Mouse (Mus musculus): Measurements from ENCODE around the gene Hhat. TPM values are rescaled to one million over a fixed set of nuclear protein-coding genes. Genes with fewer than 3 reads are reported as not detected.

The Hhat gene
- total RNA-seq (2014; fragmentation: Nextera tagmentation) (1.8 and 8.0 TPM in 2 replicates), total RNA-seq (2017) (0.80 and 1.1 TPM in 2 replicates)

GRCm38 (mm10) chr1:192770495-192771331 lies at the start of gene Hhat:
TSS of gene Hhat (minus strand) at chr1:192771223.
- ATAC-seq (replicated peaks; ENCODE audit: low FRiP score, low TSS enrichment, poor library complexity, severe bottlenecking), result peak; percentile 73

DNA sequence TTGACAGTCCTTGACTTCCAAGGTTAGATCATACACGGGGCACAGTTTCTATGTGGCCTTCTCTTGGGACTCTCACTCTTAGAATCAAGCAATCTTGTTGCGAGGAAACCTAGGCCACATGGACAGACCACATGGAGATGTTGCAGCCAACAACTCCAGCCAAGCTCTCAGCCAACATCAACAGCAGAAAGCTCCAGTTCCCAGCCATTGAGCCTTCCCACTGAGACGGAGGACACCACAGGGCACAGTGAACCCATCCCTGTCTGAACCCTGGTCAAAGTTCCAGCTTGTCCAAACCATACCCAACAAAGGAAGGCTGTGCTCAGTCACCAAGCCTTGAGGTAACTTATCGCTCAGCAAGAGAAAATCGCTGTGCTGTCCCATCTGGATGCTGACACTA lies 47.3 kb upstream of the Hhat start:
- ATAC-seq (replicated peaks; ENCODE audit: low FRiP score, low TSS enrichment, poor library complexity, severe bottlenecking), result no peak

DNA sequence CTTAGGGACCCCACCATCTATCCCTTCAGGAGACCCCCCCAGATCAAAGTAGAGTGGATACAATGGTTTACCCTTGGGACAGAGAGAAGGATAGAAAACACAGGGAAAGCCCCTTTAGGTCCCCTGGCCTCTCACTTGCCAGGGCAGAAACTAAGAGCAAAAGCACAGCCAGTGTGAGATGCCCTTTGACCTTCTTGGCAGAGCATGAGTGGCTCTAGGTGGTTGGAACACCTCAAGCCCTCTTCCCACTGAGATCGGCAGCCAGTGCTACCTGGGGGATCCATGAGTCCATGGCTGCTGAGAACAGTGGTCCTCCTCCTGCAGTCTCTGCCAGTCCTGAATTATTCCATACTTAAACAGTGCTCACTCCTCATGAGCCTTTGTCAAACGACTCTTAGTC lies 44.8 kb upstream of the Hhat start:
- ATAC-seq (replicated peaks; ENCODE audit: low FRiP score, low TSS enrichment, poor library complexity, severe bottlenecking), result no peak

DNA sequence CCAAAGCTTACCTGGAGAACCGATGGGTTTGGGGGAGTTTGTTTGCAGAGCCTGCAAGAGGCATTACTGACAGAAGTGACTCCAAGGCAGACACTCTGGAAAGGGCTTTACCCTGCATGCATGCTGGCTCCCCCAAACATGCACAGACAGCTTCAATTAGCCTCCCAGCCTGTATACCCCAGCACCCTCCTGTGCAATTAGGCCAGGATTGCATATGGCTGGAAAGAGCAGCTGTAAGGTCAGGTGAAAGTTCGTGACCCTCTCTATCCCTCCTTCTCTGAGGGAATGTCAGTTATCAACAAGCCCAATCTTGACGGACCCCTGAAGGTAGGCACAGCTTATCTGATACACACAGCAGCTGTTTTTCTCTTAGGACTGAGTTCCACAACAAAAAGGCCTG lies 43.7 kb upstream of the Hhat start:
- no peak for ATAC-seq (replicated peaks; ENCODE audit: low FRiP score, low TSS enrichment, poor library complexity, severe bottlenecking)

DNA sequence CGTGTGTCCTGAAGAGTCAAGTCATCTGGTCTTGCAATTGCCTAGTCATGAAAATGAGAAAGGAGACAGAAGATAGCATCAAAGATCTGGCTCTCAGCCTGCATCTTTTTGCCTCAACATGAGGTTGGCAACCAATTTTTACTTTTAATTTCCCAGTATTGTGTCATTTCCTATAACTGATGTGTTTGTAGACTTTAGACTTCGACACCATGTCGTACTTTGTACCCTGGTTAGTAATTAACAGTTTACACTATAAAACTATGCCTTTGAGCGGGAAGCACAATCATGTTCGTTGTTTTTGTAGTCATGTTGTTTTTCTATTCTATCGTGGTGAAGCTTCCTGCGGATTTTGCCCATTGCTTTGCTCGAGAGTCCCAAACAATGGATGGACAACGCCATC lies 41.7 kb upstream of the Hhat start:
- ATAC-seq (replicated peaks; ENCODE audit: low FRiP score, low TSS enrichment, poor library complexity, severe bottlenecking), result no peak

DNA sequence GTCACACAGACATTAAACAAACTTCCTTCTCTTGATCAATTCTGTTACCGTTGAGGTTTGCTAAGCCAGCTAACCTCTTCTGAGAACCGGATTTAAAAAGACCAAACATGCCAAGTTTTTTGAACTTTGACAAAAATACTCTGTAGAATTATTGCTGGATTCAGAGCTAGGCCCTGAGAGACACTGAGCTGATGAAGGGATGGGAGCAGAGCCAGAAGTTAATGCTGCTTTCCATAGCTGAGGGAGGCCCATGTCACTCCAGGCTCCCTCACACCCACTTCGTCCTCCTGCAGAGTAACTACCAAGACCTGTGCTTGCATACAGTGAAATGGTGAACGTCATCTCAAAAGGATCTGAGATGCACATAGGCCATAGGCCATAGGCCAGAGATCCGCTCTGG lies 41.3 kb upstream of the Hhat start:
- no peak for ATAC-seq (replicated peaks; ENCODE audit: low FRiP score, low TSS enrichment, poor library complexity, severe bottlenecking)

DNA sequence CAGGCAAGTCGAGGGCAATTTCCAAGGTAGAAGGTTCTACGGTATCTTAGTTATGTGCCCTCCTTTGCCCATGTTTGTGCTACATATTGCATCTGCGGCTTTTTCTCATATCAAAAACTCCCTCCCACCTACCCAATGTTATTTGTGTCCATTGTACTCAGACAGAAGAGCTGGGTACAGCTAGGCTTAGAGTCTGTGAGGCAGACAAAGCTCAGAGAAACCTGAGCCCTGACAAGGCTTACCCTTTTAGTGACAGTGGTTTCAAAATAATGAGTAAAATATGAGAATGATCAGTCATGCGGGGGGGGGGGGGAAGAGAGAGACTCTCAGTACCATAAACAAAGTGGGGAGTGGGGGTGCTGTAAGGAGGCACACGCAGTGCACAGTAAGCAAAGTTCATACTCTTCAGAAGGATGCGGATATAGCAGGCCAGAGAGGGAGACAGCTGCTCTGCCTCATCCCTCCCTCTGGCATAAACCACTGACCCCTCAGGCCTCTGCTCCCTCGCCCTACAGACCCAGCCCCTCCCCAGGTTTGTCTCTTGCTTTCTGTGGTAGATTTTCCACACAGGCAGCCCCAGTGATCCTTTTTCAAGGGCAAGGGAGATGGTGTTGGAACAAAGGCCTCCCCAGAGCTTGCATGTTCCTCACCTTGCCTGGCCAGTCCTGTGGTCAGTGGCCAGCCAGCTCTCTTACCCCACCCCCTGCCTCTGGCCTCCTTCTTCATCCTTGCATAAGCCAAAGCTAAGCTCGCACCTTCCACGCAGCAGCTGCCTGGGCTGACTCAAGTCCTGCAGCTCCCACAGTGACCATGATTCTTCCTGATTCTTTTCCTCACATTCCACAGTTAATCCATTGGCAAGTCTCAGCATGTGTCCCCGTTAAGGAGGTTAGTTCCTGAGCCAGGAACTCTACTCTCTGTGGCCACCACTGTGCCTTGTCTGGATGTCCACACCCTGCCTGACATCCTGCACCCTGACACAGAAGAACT lies 35.4 kb upstream of the Hhat start:
- ATAC-seq (replicated peaks; ENCODE audit: low FRiP score, low TSS enrichment, poor library complexity, severe bottlenecking), result no peak

GRCm38 (mm10) chr1:192800338-192800737 lies 29.3 kb upstream of the Hhat start:
- ATAC-seq (replicated peaks; ENCODE audit: low FRiP score, low TSS enrichment, poor library complexity, severe bottlenecking), result peak; percentile 93

- no peak for ATAC-seq (replicated peaks; ENCODE audit: low FRiP score, low TSS enrichment, poor library complexity, severe bottlenecking)
Observed at GRCm38 (mm10) chr1:192799165-192799991, 28.4 kb upstream of the Hhat start.

- no peak for ATAC-seq (replicated peaks; ENCODE audit: low FRiP score, low TSS enrichment, poor library complexity, severe bottlenecking)
Observed at GRCm38 (mm10) chr1:192798212-192799164, 27.5 kb upstream of the Hhat start.

GRCm38 (mm10) chr1:192797011-192797274 lies 25.9 kb upstream of the Hhat start:
- no peak for ATAC-seq (replicated peaks; ENCODE audit: low FRiP score, low TSS enrichment, poor library complexity, severe bottlenecking)

DNA sequence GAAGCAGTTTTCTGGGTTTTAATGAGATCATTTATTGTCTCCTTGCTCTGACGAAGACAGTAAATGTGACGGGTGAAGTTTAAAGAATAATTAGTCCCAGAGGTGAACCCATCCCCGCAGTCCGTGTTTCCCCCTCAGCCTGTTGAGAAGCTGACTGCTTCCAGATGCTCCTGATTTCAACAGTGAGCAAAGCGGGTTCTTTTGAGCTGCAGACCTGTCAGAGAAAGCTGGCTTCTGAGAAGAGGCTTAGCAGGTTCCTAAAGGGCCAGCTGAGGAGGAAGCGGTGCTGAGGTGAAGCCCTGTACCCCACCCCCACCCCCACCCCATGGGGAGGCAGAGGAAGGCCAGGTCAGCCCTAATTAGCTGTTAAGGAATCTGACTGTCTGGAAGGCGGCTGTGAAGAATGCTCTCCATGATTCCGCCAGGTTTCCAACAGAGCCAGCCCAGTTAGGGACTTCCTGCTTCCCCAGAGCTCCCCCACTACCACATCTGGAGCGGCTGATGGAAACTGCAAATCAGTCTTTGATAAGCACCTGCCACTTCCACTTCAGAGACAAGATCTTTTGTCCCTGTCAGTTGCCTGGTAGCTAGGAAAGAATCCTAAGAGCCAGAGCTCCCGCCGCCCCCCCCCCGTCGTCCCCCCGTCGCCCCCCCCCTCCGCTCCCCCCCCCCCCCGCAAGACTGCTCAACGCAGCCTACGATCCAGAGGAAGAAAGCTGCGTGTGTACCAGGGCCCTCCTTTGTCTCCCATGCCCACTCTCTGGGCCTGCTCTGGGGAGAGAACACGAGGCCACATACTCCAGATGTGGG lies 25.4 kb upstream of the Hhat start:
- no peak for ATAC-seq (replicated peaks; ENCODE audit: low FRiP score, low TSS enrichment, poor library complexity, severe bottlenecking)

GRCm38 (mm10) chr1:192794957-192795745 lies 24.1 kb upstream of the Hhat start:
- ATAC-seq (replicated peaks; ENCODE audit: low FRiP score, low TSS enrichment, poor library complexity, severe bottlenecking), result peak; percentile 51

DNA sequence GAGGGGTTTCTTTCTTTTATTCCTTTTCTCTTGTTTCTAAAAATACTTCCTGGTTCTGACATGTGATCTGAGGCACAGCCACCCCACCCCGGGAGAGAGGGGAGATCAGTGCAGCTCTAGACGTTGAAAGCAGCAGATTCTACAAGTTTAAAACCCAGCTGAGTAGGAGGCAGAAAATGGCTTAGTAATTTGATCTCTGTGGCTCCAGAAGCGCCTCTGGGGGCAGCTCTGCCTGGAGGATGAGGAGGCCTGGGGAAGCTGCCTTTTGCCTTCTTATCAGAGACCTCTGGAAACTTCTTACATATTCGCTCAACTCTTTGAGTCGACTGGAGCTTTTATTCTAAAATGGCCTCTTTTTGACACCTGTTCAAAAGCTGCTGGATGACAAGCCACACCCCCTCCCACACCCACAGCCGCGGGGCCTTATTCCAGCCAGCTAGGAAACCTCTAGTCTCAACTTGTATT lies 20.9 kb upstream of the Hhat start:
- no peak for ATAC-seq (replicated peaks; ENCODE audit: low FRiP score, low TSS enrichment, poor library complexity, severe bottlenecking)

DNA sequence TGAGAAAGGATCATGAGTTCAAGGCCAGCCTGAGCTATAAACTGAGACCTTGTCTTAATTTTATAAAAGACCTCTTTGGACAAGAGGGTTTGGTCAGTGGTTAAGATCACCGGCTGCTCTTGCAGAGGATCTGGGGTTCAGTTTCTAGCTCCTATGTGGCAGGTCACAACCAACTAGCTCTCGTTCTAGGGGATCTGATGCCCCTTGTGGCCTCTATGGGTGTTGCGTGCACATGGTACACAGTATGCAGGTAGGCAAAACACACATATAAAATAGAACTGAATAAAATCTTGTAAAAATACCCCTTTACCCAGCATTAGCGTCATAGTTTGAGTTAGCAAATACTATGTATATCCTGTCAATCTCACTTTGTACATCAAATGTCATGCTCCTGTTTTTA lies 19.4 kb upstream of the Hhat start:
- ATAC-seq (replicated peaks; ENCODE audit: low FRiP score, low TSS enrichment, poor library complexity, severe bottlenecking), result peak; percentile 64; the same call in 1 of the 2 replicates

DNA sequence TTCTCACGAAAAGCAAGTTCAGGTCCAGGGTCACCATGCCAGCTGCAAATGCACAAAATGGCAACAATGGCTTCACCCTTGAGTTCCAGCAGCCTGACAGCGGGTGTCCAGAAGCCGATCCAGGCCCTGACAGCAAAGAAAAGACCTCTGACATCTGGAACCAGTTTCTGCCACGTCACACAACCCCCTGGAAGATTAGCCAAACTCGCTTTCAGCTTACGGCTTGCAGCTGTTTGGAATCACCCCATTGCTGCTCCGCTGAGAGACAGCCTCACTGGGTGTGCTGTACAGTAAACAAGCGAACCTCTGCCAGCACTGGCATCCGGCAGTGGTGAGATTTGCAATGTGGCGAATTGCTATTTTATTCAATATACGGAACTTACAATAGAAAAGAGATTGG lies 18.8 kb upstream of the Hhat start:
- ATAC-seq (replicated peaks; ENCODE audit: low FRiP score, low TSS enrichment, poor library complexity, severe bottlenecking), result no peak

- ATAC-seq (replicated peaks; ENCODE audit: low FRiP score, low TSS enrichment, poor library complexity, severe bottlenecking), result no peak
Observed at GRCm38 (mm10) chr1:192789111-192789522, 18.1 kb upstream of the Hhat start.
